Mouse (Mus musculus): ENCODE data around the gene Lemd2. TPM values are rescaled to one million over a fixed set of nuclear protein-coding genes. Genes with fewer than 3 reads are reported as not detected.

Gene Lemd2
- total RNA-seq, 2 experiments from 2014 or later: 41.6 to 44.2 TPM

- no peak for DNase-seq (ENCODE audit: low spot score in 2 of 2)
- intact Hi-C loops (cut with DNase I): loop anchor here (5.0 kb wide), 1 partner anchor 328 kb away; the partner anchor contains the start of gene Grm4
Measured at GRCm38 (mm10) chr17:27194258-27195185, 9.7 kb downstream of the Lemd2 start.

DNA sequence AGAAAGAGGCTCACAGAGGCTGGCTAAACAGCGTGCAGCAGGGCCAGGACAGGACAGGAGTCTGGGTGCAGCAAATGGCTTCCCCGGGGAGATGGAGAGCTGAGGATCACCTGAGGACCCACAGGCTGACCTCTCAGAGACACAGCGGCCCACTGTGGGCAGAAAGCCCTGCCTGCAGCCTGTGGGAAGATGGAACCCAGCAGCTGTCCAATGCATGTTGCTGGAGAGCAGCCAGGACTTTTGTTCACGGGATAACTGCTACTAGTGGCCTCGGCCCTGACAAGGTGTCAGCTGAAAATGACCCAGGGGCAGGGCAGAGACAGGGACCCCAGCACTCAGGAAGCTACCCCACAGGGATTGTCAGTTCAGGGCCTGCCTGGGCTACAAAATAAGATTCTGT lies 12.5 kb downstream of the Lemd2 start:
- intact Hi-C loops (cut with DNase I): loop anchor here (5.0 kb wide), 1 partner anchor 330 kb away; the partner anchor contains the start of gene Grm4
- DNase-seq (ENCODE audit: low spot score in 2 of 2): no peak

DNA sequence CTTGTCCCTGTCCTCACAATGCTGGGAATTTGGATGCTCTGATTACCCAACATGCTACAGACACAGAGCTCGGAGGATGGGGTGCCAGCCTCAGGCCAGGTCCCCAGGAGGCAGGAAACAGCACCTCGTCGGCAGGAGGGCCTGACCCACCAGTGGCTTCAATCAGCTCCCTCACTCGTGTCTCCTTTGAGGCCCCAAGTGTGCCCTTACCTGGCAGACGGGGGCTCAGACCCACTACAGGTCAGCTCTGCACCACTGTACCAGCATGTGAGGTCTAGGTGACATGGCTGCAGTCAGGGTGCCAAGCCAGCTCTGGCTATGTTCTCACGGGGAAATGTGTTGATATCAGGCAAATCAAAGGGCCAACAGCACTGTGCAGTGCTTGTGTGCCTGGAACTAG lies 13.1 kb downstream of the Lemd2 start:
- DNase-seq (ENCODE audit: low spot score in 2 of 2): no peak
- intact Hi-C loops (cut with DNase I): loop anchor here (5.0 kb wide), 1 partner anchor 331 kb away; the partner anchor contains the start of gene Grm4

DNA sequence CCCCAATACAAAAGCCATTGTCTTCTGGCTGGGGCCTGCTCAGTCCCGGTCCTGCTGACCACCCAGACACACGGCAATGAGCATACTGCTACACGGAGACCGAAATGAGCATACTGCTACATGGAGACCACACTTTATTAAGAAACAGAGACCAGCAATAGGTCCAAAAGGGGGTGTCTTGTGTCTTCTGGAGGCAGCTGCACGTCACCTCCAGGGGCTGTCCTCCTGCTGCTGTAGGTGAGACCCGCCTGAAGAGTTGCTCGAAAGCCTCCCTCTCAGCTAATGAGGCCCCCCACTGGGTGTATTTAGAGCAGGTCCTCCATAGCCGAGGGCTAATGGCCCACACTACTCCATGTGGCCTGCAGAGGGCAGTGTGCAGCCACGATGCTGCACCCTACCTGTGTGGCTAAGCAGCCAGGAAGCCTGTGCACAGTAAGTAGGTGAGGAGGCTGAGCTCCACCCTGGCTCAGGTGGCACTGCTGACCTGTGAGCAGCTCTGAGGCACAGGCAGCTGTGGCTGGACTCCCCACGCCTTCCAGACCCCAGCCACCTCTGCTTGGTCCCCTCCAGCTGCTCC lies 14.5 kb downstream of the Lemd2 start:
- intact Hi-C loops (cut with DNase I): loop anchor here (5.0 kb wide), 2 partner anchors 57 to 333 kb away; partner anchors contain the start of genes Grm4 and Uqcc2
- DNase-seq (ENCODE audit: low spot score in 2 of 2): peak; percentile 58 to 62

GRCm38 (mm10) chr17:27188883-27189282 lies 15.4 kb downstream of the Lemd2 start:
- no peak for DNase-seq (ENCODE audit: low spot score in 2 of 2)
- intact Hi-C loops (cut with DNase I): loop anchor here (5.0 kb wide), 1 partner anchor 57 kb away; the partner anchor contains the start of gene Uqcc2

- no peak for DNase-seq (ENCODE audit: low spot score in 2 of 2)
- intact Hi-C loops (cut with DNase I): loop anchor here (5.0 kb wide), 1 partner anchor 55 kb away; the partner anchor contains the start of gene Uqcc2
Measured at GRCm38 (mm10) chr17:27187059-27187458, 17.2 kb downstream of the Lemd2 start.

DNA sequence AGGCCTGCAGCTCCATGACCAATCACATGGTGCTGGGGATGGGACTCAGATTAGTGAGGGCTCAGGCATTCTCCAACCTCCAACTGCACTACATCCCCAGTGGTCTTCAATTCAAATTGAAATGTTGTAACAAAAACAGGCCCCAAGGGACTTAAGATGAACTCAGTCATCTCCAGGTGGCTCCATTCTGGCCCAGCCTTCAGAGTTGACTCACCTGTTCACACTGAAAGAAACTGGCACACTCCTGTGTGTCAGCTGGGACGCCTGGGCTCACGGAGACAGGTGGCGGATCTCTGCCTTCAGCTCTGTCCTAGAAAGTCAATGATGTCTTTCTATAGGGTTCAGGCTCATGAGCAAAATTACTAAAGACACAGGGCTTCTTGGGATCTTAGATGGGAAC lies 18.2 kb downstream of the Lemd2 start:
- DNase-seq (ENCODE audit: low spot score in 2 of 2): no peak
- intact Hi-C loops (cut with DNase I): loop anchor here (5.0 kb wide), 1 partner anchor 54 kb away; the partner anchor contains the start of gene Uqcc2

GRCm38 (mm10) chr17:27183667-27184292 lies 20.5 kb downstream of the Lemd2 start:
- no peak for DNase-seq (ENCODE audit: low spot score in 2 of 2)
- intact Hi-C loops (cut with DNase I): no loop called here

DNA sequence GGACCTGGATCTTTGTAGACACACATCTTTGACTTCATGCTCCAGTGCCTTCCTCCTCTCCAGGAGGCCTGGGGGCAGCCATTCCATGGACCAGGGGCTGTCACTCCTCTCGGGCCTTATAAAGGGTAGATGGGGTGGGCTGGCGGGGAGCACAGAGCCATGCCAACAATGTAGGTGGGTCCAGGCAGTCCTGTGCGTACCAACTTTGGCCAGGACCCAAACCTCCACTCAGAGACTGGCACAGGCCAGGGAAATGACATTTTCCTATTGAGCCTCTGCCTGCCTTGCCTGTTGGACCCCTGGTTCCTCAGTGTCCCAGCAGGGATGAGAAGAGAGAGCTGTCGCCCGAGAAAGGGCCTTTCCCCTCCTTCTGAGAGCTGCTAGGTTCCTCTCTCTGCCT lies 21.9 kb downstream of the Lemd2 start:
- intact Hi-C loops (cut with DNase I): no loop called here
- DNase-seq (ENCODE audit: low spot score in 2 of 2): no peak

GRCm38 (mm10) chr17:27181666-27182065 lies 22.6 kb downstream of the Lemd2 start:
- no peak for DNase-seq (ENCODE audit: low spot score in 2 of 2)
- intact Hi-C loops (cut with DNase I): no loop called here

- no peak for DNase-seq (ENCODE audit: low spot score in 2 of 2)
- intact Hi-C loops (cut with DNase I): no loop called here
Measured at GRCm38 (mm10) chr17:27179681-27180280, 24.5 kb downstream of the Lemd2 start.

- intact Hi-C loops (cut with DNase I): no loop called here
- no peak for DNase-seq (ENCODE audit: low spot score in 2 of 2)
Measured at GRCm38 (mm10) chr17:27178427-27179177, 25.7 kb downstream of the Lemd2 start.

DNA sequence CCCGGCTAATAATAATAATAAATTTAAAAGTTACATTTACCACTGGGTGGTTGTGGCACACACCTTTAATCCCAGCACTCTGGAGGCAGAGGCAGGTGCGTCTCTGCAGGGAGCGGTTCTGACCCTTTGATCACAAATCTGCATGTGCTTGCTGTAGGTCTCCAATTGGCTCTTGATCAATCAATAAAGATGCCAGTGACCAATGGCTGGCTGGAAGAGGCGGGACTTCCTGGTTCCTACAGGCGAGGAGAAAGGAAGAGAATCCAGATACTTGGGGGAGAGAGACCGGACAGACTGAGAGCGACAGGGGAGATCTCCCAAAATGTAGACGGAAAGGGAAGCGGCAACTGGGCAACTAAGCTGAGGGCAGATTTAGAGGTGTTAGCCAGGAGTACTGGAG lies 26.2 kb downstream of the Lemd2 start:
- no peak for DNase-seq (ENCODE audit: low spot score in 2 of 2)

GRCm38 (mm10) chr17:27176754-27177153 lies 27.5 kb downstream of the Lemd2 start:
- DNase-seq (ENCODE audit: low spot score in 2 of 2): no peak
- intact Hi-C loops (cut with DNase I): no loop called here

More for the DNA sequence above, 26.2 kb downstream of the Lemd2 start:
- intact Hi-C loops (cut with DNase I): no loop called here

DNA sequence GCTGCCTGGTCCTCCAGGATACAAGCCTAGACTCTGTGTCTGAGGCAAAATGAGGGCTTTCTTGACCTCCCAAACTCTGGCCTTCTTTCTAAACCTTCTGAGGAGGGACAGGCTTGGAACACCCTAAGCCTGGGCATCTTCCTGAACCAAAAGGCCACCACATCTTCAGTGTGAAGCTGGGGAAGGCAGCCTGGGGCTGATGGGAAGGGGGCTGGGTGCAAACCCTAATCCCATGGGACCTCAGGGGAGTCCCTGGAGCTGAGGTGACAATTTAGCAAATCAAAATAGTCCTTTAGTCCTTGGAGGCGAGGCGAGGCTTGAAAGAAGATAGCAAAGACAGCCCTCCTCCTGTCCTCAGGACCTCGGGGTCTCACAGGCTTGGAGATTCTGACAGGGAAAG lies 28.0 kb downstream of the Lemd2 start:
- no peak for DNase-seq (ENCODE audit: low spot score in 2 of 2)
- intact Hi-C loops (cut with DNase I): no loop called here

- intact Hi-C loops (cut with DNase I): no loop called here
- no peak for DNase-seq (ENCODE audit: low spot score in 2 of 2)
Measured at GRCm38 (mm10) chr17:27175196-27175874, 28.9 kb downstream of the Lemd2 start.

DNA sequence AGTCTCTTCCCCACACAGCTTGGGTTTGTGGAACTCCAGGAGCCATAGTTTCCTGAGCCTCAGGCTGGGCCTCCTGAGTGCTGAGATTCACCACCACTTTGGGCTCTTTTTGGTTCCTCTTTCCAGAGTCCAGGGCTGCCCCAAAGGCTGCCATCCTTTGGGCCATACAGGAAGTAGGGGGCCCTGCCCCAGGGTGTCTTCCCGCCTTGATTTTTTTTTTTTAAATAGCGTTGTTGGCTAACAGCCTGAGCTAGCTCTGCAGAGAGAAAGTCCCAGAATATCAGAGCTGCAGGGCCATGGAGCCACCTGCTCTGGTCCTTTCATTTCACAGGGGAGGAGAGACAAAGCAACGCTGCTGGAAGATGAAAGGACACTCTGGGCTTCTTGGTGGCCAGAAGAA lies 30.6 kb downstream of the Lemd2 start:
- intact Hi-C loops (cut with DNase I): no loop called here
- no peak for DNase-seq (ENCODE audit: low spot score in 2 of 2)

DNA sequence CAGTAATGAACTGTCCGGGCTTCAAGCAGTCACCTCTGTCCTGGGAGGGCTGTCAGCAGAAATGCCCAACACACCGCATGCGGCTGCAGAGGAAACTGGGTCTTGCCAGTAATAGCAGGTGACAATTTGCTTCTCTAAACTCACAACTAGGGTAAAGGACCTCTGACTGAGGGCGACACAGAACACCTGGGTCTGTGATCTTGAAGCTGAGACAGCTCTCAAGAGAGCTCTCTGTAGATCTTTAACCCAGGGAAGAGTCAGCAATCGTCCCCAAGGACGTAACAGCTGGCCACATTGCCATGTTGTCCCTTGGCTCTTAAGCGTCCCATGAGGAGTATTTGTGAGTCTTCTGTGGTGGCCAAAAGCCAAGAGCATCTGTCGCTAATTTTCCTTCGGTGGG lies 31.8 kb downstream of the Lemd2 start:
- no peak for DNase-seq (ENCODE audit: low spot score in 2 of 2)
- intact Hi-C loops (cut with DNase I): no loop called here
